Mouse (Mus musculus) heart, embryonic 12.5 days (tissue): Measurements from ENCODE around the gene Olfr469. TPM values are rescaled to one million over a fixed set of nuclear protein-coding genes. Genes with fewer than 3 reads are reported as not detected.

ENCODE experiments used
- ATAC-seq: fragments of 200-750 bp; cut with Nextera tagmentation; 2 replicates; pipeline ENCODE4 v1.8.0; 2017; ENCODE audit warnings: moderate TSS enrichment, moderate library complexity; ENCODE audit not compliant: insufficient number of reproducible peaks, low FRiP score
- H3K27ac ChIP-seq: fragments of 300-500 bp; sonication (generic); 2 replicates; pipeline ENCODE4 v1.5.1; 2016; ENCODE audit warnings: mild to moderate bottlenecking, moderate library complexity; ENCODE audit not compliant: poor library complexity, severe bottlenecking
- H3K27me3 ChIP-seq: fragments of 300-500 bp; sonication (generic); replicated peaks from 2 replicates; pipeline ENCODE4 v1.6.1; 2016; ENCODE audit warnings: mild to moderate bottlenecking, moderate library complexity
- H3K36me3 ChIP-seq: fragments of 300-500 bp; sonication (generic); 2 replicates; pipeline ENCODE4 v1.6.1; 2016; ENCODE audit warnings: mild to moderate bottlenecking, moderate library complexity
- H3K4me1 ChIP-seq: fragments of 300-500 bp; sonication (generic); replicated peaks from 2 replicates; pipeline ENCODE4 v1.6.1; 2016; ENCODE audit warnings: mild to moderate bottlenecking
- H3K4me2 ChIP-seq: fragments of 300-500 bp; sonication (generic); 2 replicates; pipeline ENCODE4 v1.6.1; 2016; ENCODE audit warnings: mild to moderate bottlenecking, moderate library complexity
- H3K4me3 ChIP-seq: fragments of 300-500 bp; sonication (generic); 2 replicates; pipeline ENCODE4 v1.5.1; 2016; ENCODE audit warnings: mild to moderate bottlenecking
- H3K9ac ChIP-seq: fragments of 300-500 bp; sonication (generic); 2 replicates; pipeline ENCODE4 v1.6.1; 2016; ENCODE audit warnings: mild to moderate bottlenecking, moderate library complexity
- H3K9me3 ChIP-seq: fragments of 300-500 bp; sonication (generic); replicated peaks from 2 replicates; pipeline ENCODE4 v1.6.1; 2016; ENCODE audit warnings: mild to moderate bottlenecking, moderate library complexity
- WGBS: fragments of 180-500 bp; shearing (Covaris S2); methylation state at CpG from one replicate; pipeline ENCODE4 v1.1.7; 2016; 5-methylcytosine and 5-hydroxymethylcytosine counted together
- polyA plus RNA-seq: library from polyadenylated mRNA; unstranded; fragments of >200 nt; fragmentation: Nextera tagmentation; extraction: Ambion mirVana; gene quantifications from 2 replicates; pipeline ENCODE4 v1.2.1, GENCODE M21; 2016

The Olfr469 gene
- polyA plus RNA-seq, 1 experiment from 2014 or later = not detected

GRCm38 (mm10) chr7:107770812-107771211, 54.5 kb downstream of the Olfr469 start:
- Histone ChIP-seq H3K27ac (no peak overlapping the region), H3K4me1 (no peaks in the 10 kb centered on the region), H3K4me2 (no peak overlapping the region), H3K27me3 (no peaks in the 10 kb centered on the region), H3K9ac (no peak overlapping the region), H3K4me3 (no peak overlapping the region), H3K9me3 (no peaks in the 10 kb centered on the region), H3K36me3 (no peaks in the 10 kb centered on the region)
- 69% methylated on average over 6 of the region's 6 CpGs for WGBS
- no peak for ATAC-seq

Other genes with a start within 250 kb of the Olfr469 start
- gene Ppfibp2, start 230.3 kb downstream of the Olfr469 start, polyA plus RNA-seq = 6.6 and 7.7 TPM in 2 replicates
- not detected in 2 replicates for gene 5330417H12Rik, start 200.4 kb downstream of the Olfr469 start, polyA plus RNA-seq
- 1.1 and 1.4 TPM in 2 replicates for gene Cyb5r2, start 67.5 kb downstream of the Olfr469 start, polyA plus RNA-seq
- gene Ovch2, start 24.3 kb downstream of the Olfr469 start, polyA plus RNA-seq = not detected in 2 replicates
- not detected in 2 replicates for gene Olfr467, start 13.3 kb downstream of the Olfr469 start, polyA plus RNA-seq
- not detected in 2 replicates for gene Olfr470, start 21.9 kb upstream of the Olfr469 start, polyA plus RNA-seq
- not detected in 2 replicates for gene Olfr472, start 72.4 kb upstream of the Olfr469 start, polyA plus RNA-seq
- not detected in 2 replicates for gene Olfr473, start 104.9 kb upstream of the Olfr469 start, polyA plus RNA-seq
- not detected in 2 replicates for gene Olfr474, start 129.1 kb upstream of the Olfr469 start, polyA plus RNA-seq
- not detected in 2 replicates for gene Olfr476, start 139.3 kb upstream of the Olfr469 start, polyA plus RNA-seq
- not detected in 2 replicates for gene Olfr477, start 161.2 kb upstream of the Olfr469 start, polyA plus RNA-seq
- not detected in 2 replicates for gene Olfr478, start 208.4 kb upstream of the Olfr469 start, polyA plus RNA-seq
- not detected in 2 replicates for gene Olfr479, start 225.2 kb upstream of the Olfr469 start, polyA plus RNA-seq
- gene Olfr480, start 241.8 kb upstream of the Olfr469 start, polyA plus RNA-seq = not detected in 2 replicates